Mouse (Mus musculus) neural tube, embryonic 11.5 days (tissue): ENCODE results near the gene Sult1e1. TPM values are rescaled to one million over a fixed set of nuclear protein-coding genes. Genes with fewer than 3 reads are reported as not detected.

Source experiments
- ATAC-seq: fragments of 200-750 bp; cut with Nextera tagmentation; 2 replicates; pipeline ENCODE4 v1.8.0; 2017; ENCODE audit warnings: moderate number of reproducible peaks, mild to moderate bottlenecking, moderate TSS enrichment, moderate library complexity; ENCODE audit not compliant: insufficient read depth, low FRiP score, low TSS enrichment
- DNase-seq: peaks from one replicate; pipeline ENCODE4 v3.0.0-alpha.2; 2015; ENCODE audit warnings: low spot score
- H3K27ac ChIP-seq: fragments of 300-500 bp; sonication (generic); 2 replicates; pipeline ENCODE4 v1.5.1; 2014; ENCODE audit warnings: low read depth, mild to moderate bottlenecking, low read length
- H3K27me3 ChIP-seq: fragments of 300-500 bp; sonication (generic); 2 replicates; pipeline ENCODE4 v1.6.1; 2014; ENCODE audit warnings: mild to moderate bottlenecking, low read length, mixed read lengths; ENCODE audit not compliant: control insufficient read depth, insufficient read depth
- H3K36me3 ChIP-seq: fragments of 300-500 bp; sonication (generic); 2 replicates; pipeline ENCODE4 v1.6.1; 2014; ENCODE audit warnings: mild to moderate bottlenecking, low read length, moderate library complexity, mixed read lengths; ENCODE audit not compliant: control insufficient read depth, insufficient read depth
- H3K4me1 ChIP-seq: fragments of 300-500 bp; sonication (generic); 2 replicates; pipeline ENCODE4 v1.6.1; 2014; ENCODE audit warnings: low read length, mixed read lengths; ENCODE audit not compliant: control insufficient read depth, insufficient read depth
- H3K4me2 ChIP-seq: fragments of 300-500 bp; sonication (generic); 2 replicates; pipeline ENCODE4 v1.6.1; 2014; ENCODE audit warnings: low read depth, mild to moderate bottlenecking, moderate library complexity
- H3K4me3 ChIP-seq: fragments of 300-500 bp; sonication (generic); 2 replicates; pipeline ENCODE4 v1.5.1; 2014; ENCODE audit warnings: low read depth, low read length
- H3K9ac ChIP-seq: fragments of 300-500 bp; sonication (generic); 2 replicates; pipeline ENCODE4 v1.6.1; 2014; ENCODE audit warnings: mild to moderate bottlenecking, low read length
- H3K9me3 ChIP-seq: fragments of 300-500 bp; sonication (generic); 2 replicates; pipeline ENCODE4 v1.6.1; 2016; ENCODE audit warnings: low read length; ENCODE audit not compliant: control insufficient read depth
- WGBS: fragments of 180-500 bp; shearing (Covaris S2); extraction: QIAGEN DNeasy Blood & Tissue Kit; methylation state at CpG from one replicate; pipeline ENCODE4 v1.1.7; 2014; 5-methylcytosine and 5-hydroxymethylcytosine counted together
- polyA plus RNA-seq: library from polyadenylated mRNA; unstranded; fragments of >200 nt; fragmentation: Nextera tagmentation; extraction: Ambion mirVana; gene quantifications from 2 replicates; pipeline ENCODE4 v1.2.1, GENCODE M21; 2014

Sult1e1 gene
- polyA plus RNA-seq = not detected in 2 replicates

- H3K9ac ChIP-seq = no peak within 1 kb of the TSS
- H3K4me1 ChIP-seq = no peaks in the 10 kb centered on the region
- 88% methylated on average over 5 of the region's 5 CpGs for WGBS
- no peaks in the 10 kb centered on the region for H3K36me3 ChIP-seq
- ATAC-seq (no peak), DNase-seq (no peak)
- no peaks in the 10 kb centered on the region for H3K9me3 ChIP-seq
- H3K27me3 ChIP-seq = no peaks in the 10 kb centered on the region
- no peak within 1 kb of the TSS for H3K4me3 ChIP-seq
- no peak within 1 kb of the TSS for H3K27ac ChIP-seq
- H3K4me2 ChIP-seq = no peak within 1 kb of the TSS
Measured at GRCm38 (mm10) chr5:87591494-87591893, at the start of gene Sult1e1. TSS of gene Sult1e1 (minus strand) at chr5:87591594.

- no peak overlapping the region for H3K4me2 ChIP-seq
- no peaks in the 10 kb centered on the region for H3K9me3 ChIP-seq
- no peak for ATAC-seq
- no peak overlapping the region for H3K9ac ChIP-seq
- no peak overlapping the region for H3K4me3 ChIP-seq
- no peaks in the 10 kb centered on the region for H3K4me1 ChIP-seq
- no peak for DNase-seq
- H3K27me3 ChIP-seq = no peaks in the 10 kb centered on the region
- H3K27ac ChIP-seq = no peak overlapping the region
- H3K36me3 ChIP-seq = no peaks in the 10 kb centered on the region
Measured at GRCm38 (mm10) chr5:87622681-87623080, 31.3 kb upstream of the Sult1e1 start.

- ATAC-seq = no peak
- H3K36me3 ChIP-seq = no peaks in the 10 kb centered on the region
Measured at GRCm38 (mm10) chr5:87615128-87615390, 23.7 kb upstream of the Sult1e1 start.

GRCm38 (mm10) chr5:87614364-87615127, 23.2 kb upstream of the Sult1e1 start:
- H3K9ac ChIP-seq = no peak overlapping the region
- no peaks in the 10 kb centered on the region for H3K36me3 ChIP-seq
- H3K27ac ChIP-seq = no peak overlapping the region
- ATAC-seq (no peak), DNase-seq (no peak)
- H3K4me2 ChIP-seq = no peak overlapping the region
- H3K9me3 ChIP-seq = no peaks in the 10 kb centered on the region
- H3K4me1 ChIP-seq = no peaks in the 10 kb centered on the region
- no peaks in the 10 kb centered on the region for H3K27me3 ChIP-seq
- no peak overlapping the region for H3K4me3 ChIP-seq

More at GRCm38 (mm10) chr5:87615128-87615390, 23.7 kb upstream of the Sult1e1 start:
- Histone ChIP-seq H3K4me2 (no peak overlapping the region), H3K4me1 (no peaks in the 10 kb centered on the region), H3K9me3 (no peaks in the 10 kb centered on the region), H3K27ac (no peak overlapping the region), H3K9ac (no peak overlapping the region), H3K4me3 (no peak overlapping the region), H3K27me3 (no peaks in the 10 kb centered on the region)
- no peak for DNase-seq
- whole genome bisulfite sequencing = 91% methylated on average over 2 of the region's 2 CpGs

GRCm38 (mm10) chr5:87601018-87601417, 9.6 kb upstream of the Sult1e1 start:
- Histone ChIP-seq H3K4me3 (no peak overlapping the region), H3K9ac (no peak overlapping the region), H3K27me3 (no peaks in the 10 kb centered on the region), H3K4me1 (no peaks in the 10 kb centered on the region), H3K36me3 (no peaks in the 10 kb centered on the region), H3K4me2 (no peak overlapping the region), H3K9me3 (no peaks in the 10 kb centered on the region), H3K27ac (no peak overlapping the region)
- WGBS = 86% methylated on average over 3 of the region's 3 CpGs
- ATAC-seq (no peak), DNase-seq (no peak)

- H3K4me2 ChIP-seq = no peak overlapping the region
- H3K27ac ChIP-seq = no peak overlapping the region
- WGBS = 76% methylated on average over 2 of the region's 2 CpGs
- no peaks in the 10 kb centered on the region for H3K27me3 ChIP-seq
- H3K4me3 ChIP-seq = no peak overlapping the region
- H3K9me3 ChIP-seq = no peaks in the 10 kb centered on the region
- no peak overlapping the region for H3K9ac ChIP-seq
- ATAC-seq (no peak), DNase-seq (no peak)
- no peaks in the 10 kb centered on the region for H3K4me1 ChIP-seq
- no peaks in the 10 kb centered on the region for H3K36me3 ChIP-seq
Measured at GRCm38 (mm10) chr5:87597891-87598290, 6.5 kb upstream of the Sult1e1 start.

- ATAC-seq = no peak
- Histone ChIP-seq H3K4me2 (no peak overlapping the region), H3K27me3 (no peaks in the 10 kb centered on the region), H3K4me1 (no peaks in the 10 kb centered on the region), H3K9ac (no peak overlapping the region), H3K36me3 (no peaks in the 10 kb centered on the region), H3K9me3 (no peaks in the 10 kb centered on the region), H3K27ac (no peak overlapping the region), H3K4me3 (no peak overlapping the region)
- 81% methylated on average over 2 of the region's 2 CpGs for WGBS
- DNase-seq = no peak
Measured at GRCm38 (mm10) chr5:87589916-87590315, 1.5 kb downstream of the Sult1e1 start.

- no peak for ATAC-seq
- Histone ChIP-seq H3K4me3 (no peak overlapping the region), H3K4me2 (no peak overlapping the region), H3K9me3 (no peaks in the 10 kb centered on the region), H3K36me3 (no peaks in the 10 kb centered on the region), H3K9ac (no peak overlapping the region), H3K27me3 (no peaks in the 10 kb centered on the region), H3K27ac (no peak overlapping the region), H3K4me1 (no peaks in the 10 kb centered on the region)
- no peak for DNase-seq
- 85% methylated on average over 1 of the region's 1 CpGs for WGBS
Measured at GRCm38 (mm10) chr5:87580389-87580788, 11.0 kb downstream of the Sult1e1 start.

GRCm38 (mm10) chr5:87574174-87574573, 17.2 kb downstream of the Sult1e1 start:
- WGBS = 59% methylated on average over 1 of the region's 1 CpGs
- H3K27ac ChIP-seq = no peak overlapping the region
- no peaks in the 10 kb centered on the region for H3K36me3 ChIP-seq
- no peak overlapping the region for H3K4me2 ChIP-seq
- no peak for DNase-seq
- no peak overlapping the region for H3K9ac ChIP-seq
- H3K27me3 ChIP-seq = no peaks in the 10 kb centered on the region
- H3K4me3 ChIP-seq = no peak overlapping the region
- no peaks in the 10 kb centered on the region for H3K9me3 ChIP-seq
- no peak for ATAC-seq
- no peaks in the 10 kb centered on the region for H3K4me1 ChIP-seq
